Mouse (Mus musculus) kidney, adult 2 months (tissue): ENCODE measurements around the gene Fbxw5. TPM values are rescaled to one million over a fixed set of nuclear protein-coding genes. Genes with fewer than 3 reads are reported as not detected.

Experiments
- DNase-seq: peaks from one replicate; pipeline ENCODE4 v3.0.0; 2021
- H3K27ac ChIP-seq: fragments of 200-500 bp; 2 replicates; pipeline ENCODE4 v1.5.1; 2012; ENCODE audit warnings: low read depth, low read length, control low read depth, inconsistent platforms; ENCODE audit not compliant: insufficient read depth
- H3K27me3 ChIP-seq: fragments of 200-500 bp; replicated peaks from 2 replicates; pipeline ENCODE4 v1.6.1; 2012; ENCODE audit warnings: mild to moderate bottlenecking, moderate library complexity, low read length, inconsistent platforms; ENCODE audit not compliant: control insufficient read depth, insufficient read depth
- H3K36me3 ChIP-seq: fragments of 200-500 bp; 2 replicates; pipeline ENCODE4 v1.6.1; 2012; ENCODE audit warnings: mild to moderate bottlenecking, moderate library complexity, low read length, inconsistent platforms; ENCODE audit not compliant: control insufficient read depth, insufficient read depth
- H3K4me1 ChIP-seq: fragments of 200-500 bp; 2 replicates; pipeline ENCODE4 v1.6.1; 2011; ENCODE audit warnings: low read length; ENCODE audit not compliant: control insufficient read depth, insufficient read depth
- H3K4me3 ChIP-seq: fragments of 200-500 bp; 2 replicates; pipeline ENCODE4 v1.5.1; 2011; ENCODE audit warnings: mild to moderate bottlenecking, low read depth, low read length, control low read depth; ENCODE audit not compliant: insufficient read depth
- CTCF ChIP-seq: fragments of 200-500 bp; conservative IDR thresholded peaks from 2 replicates; pipeline ENCODE4 v1.5.1; 2011; ENCODE audit warnings: low read depth, mild to moderate bottlenecking, control low read depth, low read length, moderate library complexity, mixed read lengths; ENCODE audit not compliant: insufficient read depth, insufficient read length
- POLR2A ChIP-seq: fragments of 200-500 bp; IDR thresholded peaks from one replicate; pipeline ENCODE4 v1.6.1; 2011; ENCODE audit warnings: low read depth, low read length, control low read depth
- WGBS: fragments of 180-500 bp; shearing (Covaris S2); methylation state at CpG from one replicate; pipeline ENCODE4 v1.1.7; 2018; 5-methylcytosine and 5-hydroxymethylcytosine counted together
- polyA plus RNA-seq: library from polyadenylated mRNA; depleted of rRNA; stranded (reverse); fragments of >200 nt; gene quantifications from 2 replicates; pipeline ENCODE4 v1.2.3, GENCODE M21; 2012

The Fbxw5 gene
- polyA plus RNA-seq, 1 experiment, result 48.4 TPM

GRCm38 (mm10) chr2:25460135-25460534 is 40.4 kb upstream of the Fbxw5 start:
- 20% methylated on average over 5 of the region's 5 CpGs for WGBS
- Histone ChIP-seq H3K4me1 (peaks cover 11% of the 10 kb centered on the region), H3K27ac (peak overlapping the region; percentile 93), H3K36me3 (no peaks in the 10 kb centered on the region), H3K4me3 (peak overlapping the region; percentile 71), H3K27me3 (no peaks in the 10 kb centered on the region)
- DNase-seq, result no peak
- TF ChIP-seq CTCF, result no peak
- no peak for TF ChIP-seq POLR2A

- WGBS, result 1% methylated on average over 48 of the region's 48 CpGs
- peak within 1 kb of the TSS; percentile 93 for H3K27ac ChIP-seq
- peak within 1 kb of the TSS; percentile 71 for H3K4me3 ChIP-seq
- no peaks in the 10 kb centered on the region for H3K36me3 ChIP-seq
- peak; percentile 98 for DNase-seq
- H3K27me3 ChIP-seq, result no peaks in the 10 kb centered on the region
- TF ChIP-seq CTCF (no peak), POLR2A (peak; percentile 59)
- H3K4me1 ChIP-seq, result peaks cover 11% of the 10 kb centered on the region
Measured at GRCm38 (mm10) chr2:25460551-25461309, 39.8 kb upstream of the Fbxw5 start, which contains the start of gene Paxx. Paxx (minus strand) TSS chr2:25461094.

GRCm38 (mm10) chr2:25461407-25461806 is 39.1 kb upstream of the Fbxw5 start:
- Histone ChIP-seq H3K27ac (peak overlapping the region; percentile 66), H3K4me3 (peak overlapping the region; percentile 45), H3K4me1 (peaks cover 11% of the 10 kb centered on the region), H3K27me3 (no peaks in the 10 kb centered on the region), H3K36me3 (no peaks in the 10 kb centered on the region)
- no peak for DNase-seq
- TF ChIP-seq POLR2A (no peak), CTCF (no peak)
- WGBS, result 31% methylated on average over 3 of the region's 3 CpGs

- H3K27me3 ChIP-seq, result no peaks in the 10 kb centered on the region
- no peak for DNase-seq
- no peak overlapping the region for H3K27ac ChIP-seq
- TF ChIP-seq CTCF, result no peak
- TF ChIP-seq POLR2A, result no peak
- WGBS, result 94% methylated on average over 3 of the region's 3 CpGs
- no peak overlapping the region for H3K4me3 ChIP-seq
- peaks cover 13% of the 10 kb centered on the region for H3K4me1 ChIP-seq
- no peaks in the 10 kb centered on the region for H3K36me3 ChIP-seq
Measured at GRCm38 (mm10) chr2:25463630-25464029, 36.9 kb upstream of the Fbxw5 start.

GRCm38 (mm10) chr2:25465256-25465655 is 35.3 kb upstream of the Fbxw5 start:
- WGBS, result 88% methylated on average over 2 of the region's 2 CpGs
- DNase-seq, result no peak
- no peaks in the 10 kb centered on the region for H3K36me3 ChIP-seq
- no peak overlapping the region for H3K27ac ChIP-seq
- no peak for TF ChIP-seq CTCF
- no peak for TF ChIP-seq POLR2A
- H3K27me3 ChIP-seq, result no peaks in the 10 kb centered on the region
- no peak overlapping the region for H3K4me3 ChIP-seq
- H3K4me1 ChIP-seq, result peaks cover 9% of the 10 kb centered on the region

- Histone ChIP-seq H3K27ac (no peak overlapping the region), H3K4me1 (peaks cover 8% of the 10 kb centered on the region), H3K36me3 (no peaks in the 10 kb centered on the region), H3K27me3 (no peaks in the 10 kb centered on the region), H3K4me3 (no peak overlapping the region)
- DNase-seq, result no peak
- 52% methylated on average over 10 of the region's 10 CpGs for WGBS
- no peak for TF ChIP-seq CTCF
- TF ChIP-seq POLR2A, result no peak
Measured at GRCm38 (mm10) chr2:25465816-25466635, 34.5 kb upstream of the Fbxw5 start.

- no peaks in the 10 kb centered on the region for H3K36me3 ChIP-seq
- DNase-seq, result peak; percentile 15
- H3K4me1 ChIP-seq, result 0 out of 2 replicates have a peak, but pooled peaks cover 5% of the 10 kb centered on the region
- TF ChIP-seq POLR2A (no peak), CTCF (no peak)
- no peak overlapping the region for H3K4me3 ChIP-seq
- 79% methylated on average over 14 of the region's 14 CpGs for whole genome bisulfite sequencing
- no peaks in the 10 kb centered on the region for H3K27me3 ChIP-seq
- peak overlapping the region; percentile 36 for H3K27ac ChIP-seq
Measured at GRCm38 (mm10) chr2:25467606-25468303, 32.8 kb upstream of the Fbxw5 start.
